Mouse (Mus musculus) CD4-positive, CD25-positive, alpha-beta regulatory T cell, adult 2 months (primary cell): ENCODE results near the gene Osbpl9.

ENCODE experiments used
- DNase-seq: peaks from one replicate; pipeline ENCODE4 v3.0.0-alpha.2; 2012; ENCODE audit warnings: low read depth, low spot score

Osbpl9 gene

DNA sequence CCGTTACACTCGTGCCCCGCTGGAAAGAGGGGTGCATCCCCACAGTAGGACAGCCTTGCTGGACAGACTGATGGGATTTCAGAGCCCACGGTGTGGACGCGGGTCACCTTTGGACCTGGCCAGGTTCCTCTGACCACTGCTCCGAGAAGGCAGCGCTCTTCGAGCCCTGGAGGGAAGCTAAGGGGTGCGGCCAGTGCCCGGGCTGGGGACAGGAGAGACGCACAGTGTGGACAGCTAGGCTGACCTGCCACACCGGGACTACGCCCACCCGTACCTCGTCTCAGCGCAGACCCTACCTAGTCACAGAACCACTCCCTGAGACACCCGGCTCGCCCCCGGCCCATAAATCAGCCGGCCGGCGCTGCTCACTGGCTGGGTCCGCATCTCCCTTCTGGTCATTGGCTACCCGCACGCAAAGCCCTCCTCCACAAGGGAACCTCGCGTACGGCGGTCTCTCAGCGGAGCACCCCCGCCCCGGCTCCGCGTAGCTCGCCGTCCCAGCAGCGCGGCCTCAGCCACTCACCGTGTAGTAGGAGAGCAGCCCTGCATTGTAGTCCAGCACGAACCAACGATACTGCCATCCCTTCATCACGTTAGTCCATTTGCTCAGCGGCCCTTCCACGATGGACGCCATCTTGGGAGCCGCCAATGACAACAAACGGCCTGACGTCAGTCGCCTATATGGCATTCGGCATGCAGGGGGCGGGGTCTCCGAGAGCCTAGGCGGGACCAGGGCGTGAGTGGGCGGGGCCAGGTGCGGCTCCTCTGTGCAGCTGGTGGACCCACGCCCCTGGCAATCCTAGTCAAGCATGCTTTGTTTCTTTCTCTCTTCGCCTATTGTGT, at the start of gene Osbpl9:
Gene Osbpl9 (minus strand): TSS at position 691 of the 843 bp plus-strand sequence.
- peak; percentile 99 for DNase-seq

DNA sequence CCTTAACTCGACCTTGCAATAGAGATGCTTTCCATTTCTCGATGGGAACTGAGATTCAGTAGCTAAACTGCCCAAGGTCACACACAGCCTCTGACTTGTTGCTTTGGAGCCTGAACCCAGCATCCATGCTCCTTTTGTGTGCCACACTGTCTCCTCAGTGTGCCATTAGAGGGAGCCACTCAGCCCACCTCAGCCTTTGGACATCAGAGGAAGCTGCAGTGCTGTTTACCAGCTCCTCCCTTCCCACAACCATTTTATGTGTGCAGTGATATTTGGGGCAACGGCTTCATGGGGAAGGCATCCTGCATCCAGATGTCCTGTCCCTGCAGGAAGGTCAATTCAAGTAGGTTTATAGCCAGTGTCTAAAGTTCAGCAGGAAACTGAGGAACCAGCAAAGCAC, 49.5 kb upstream of the Osbpl9 start:
- DNase-seq = peak; percentile 70

DNA sequence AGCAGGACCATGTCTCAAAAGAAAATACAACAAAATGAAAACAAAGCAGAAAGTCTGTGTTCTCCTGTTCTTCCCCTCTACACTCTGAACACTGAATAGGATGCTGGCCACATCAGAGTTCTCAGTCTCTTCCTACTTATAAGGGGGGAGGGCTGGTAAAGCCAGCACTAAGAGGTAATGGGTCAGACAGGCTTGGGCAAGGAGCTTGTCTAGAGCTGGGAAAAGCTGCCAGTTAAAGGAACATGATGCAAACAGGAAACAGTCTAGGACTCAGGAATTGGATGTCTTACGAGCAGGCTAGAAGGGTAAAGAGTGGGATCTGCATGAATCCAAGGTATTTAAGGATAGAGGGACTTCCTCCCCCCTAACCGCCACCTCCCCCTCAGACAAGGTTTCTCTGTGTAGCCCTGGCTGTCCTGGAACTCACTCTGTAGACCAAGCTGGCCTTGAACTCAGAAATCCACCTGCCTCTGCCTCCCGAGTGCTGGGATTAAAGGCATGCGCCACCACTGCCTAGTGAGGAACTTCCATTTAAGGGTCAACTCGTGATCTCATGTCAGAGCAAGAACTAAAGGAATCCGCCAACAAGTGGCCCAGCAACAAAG, 43.0 kb upstream of the Osbpl9 start:
- no peak for DNase-seq

DNA sequence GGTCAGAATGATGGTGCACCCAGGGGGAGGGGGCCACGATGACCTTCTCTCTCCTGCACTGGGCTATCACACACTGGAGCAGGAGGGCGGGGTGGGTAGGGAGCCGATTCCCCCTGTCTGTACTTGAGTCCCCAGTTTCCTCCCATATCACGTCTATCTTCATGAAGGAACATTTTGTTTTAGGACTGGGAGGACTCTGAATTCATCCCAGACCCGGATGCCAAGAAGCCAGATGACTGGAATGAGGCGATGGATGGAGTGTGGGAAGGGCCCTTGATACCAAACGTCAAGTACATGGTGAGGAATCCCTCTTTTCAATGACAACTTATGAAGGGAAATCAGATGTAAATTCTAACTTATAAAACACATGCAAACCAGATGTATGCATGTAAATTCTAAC, 42.4 kb upstream of the Osbpl9 start:
- no peak for DNase-seq

GRCm38 (mm10) chr4:109241934-109242333, 39.9 kb upstream of the Osbpl9 start:
- no peak for DNase-seq

DNA sequence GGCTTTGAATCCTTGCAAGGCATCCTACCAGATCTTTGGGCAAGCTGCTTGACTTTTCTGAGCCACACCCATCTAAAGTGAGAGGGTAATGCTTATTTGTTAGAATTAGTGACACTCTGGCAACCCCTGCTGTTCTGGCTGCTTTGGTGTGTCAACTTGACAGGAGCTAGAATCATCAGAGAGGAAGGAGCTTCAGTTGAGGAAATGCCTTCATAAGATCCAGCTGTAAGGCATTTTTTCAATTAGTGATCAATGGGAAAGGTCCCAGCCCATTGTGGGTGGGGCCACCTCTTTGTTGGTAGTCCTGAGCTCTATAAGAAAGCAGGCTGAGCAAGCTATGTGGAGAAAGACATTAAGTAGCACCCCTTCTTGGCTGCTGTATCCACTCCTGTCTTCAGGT, 39.1 kb upstream of the Osbpl9 start:
- no peak for DNase-seq

DNA sequence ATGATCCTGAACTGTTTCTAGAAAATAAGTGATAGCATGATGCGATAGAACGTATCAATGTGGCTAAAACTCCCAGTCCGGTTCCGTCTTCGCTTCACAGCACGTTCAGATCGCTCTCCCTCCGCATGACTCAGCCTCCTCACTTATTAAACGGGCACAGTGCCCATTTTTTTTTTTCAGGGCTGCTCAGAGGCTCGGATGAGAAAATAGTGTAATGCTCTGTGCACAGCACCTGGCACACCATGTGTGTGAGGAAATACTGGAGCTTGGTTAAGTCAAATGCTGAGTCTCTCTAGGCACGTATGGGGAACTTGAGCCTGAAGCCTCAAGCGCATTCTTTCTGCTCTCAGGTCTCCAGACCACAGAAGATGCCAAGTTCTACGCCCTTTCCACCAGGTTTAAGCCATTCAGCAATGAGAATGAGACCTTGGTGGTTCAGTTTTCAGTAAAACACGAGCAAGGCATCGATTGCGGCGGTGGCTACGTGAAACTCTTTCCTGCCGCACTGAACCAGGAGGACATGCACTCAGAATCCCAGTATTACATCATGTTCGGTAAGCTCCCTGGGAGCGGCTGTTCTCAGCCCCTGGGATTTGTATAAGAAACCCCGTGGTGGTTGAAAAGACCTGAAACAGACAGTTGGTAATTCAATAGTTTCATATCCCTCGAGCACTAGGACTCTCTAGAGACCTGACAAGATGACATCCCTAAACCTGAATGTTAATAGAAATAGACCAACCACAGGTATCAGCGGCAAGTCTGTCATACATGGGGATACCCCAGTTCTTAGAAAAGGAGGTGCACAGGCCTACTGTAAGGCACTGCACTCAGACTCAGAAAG, 36.6 kb upstream of the Osbpl9 start:
- DNase-seq = no peak

DNA sequence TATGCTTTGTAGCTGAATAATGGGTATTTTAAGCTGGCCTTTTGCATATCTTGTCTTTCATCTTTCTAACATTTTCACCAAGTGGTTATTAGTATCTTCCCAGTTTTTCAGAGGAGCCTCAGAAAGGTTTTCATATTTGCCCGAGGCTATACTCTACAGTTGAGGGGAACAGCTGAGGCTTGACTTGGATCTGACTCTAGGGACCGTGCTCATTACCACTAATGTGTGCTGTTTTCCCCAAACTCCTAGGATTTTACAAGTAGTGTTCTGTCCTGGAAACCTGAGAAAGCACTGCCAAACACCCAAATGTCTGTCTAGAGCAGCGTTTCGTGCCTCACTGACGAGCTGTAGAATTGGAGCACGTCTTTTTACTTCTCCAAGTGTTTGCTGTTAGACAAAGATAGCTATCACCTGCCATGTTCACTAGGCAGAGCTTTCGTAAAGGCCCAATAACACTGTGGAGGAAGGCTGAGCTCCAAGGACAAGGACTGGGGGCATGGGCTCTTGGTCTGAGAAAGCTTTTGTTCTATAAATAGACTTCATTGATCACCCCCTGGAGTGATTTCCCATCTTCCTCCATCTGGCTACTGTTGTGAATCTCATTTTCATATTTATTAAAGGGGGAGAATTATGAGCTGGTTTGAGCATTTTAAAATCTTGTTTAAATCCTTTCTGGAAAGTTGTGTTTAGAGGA, 34.3 kb upstream of the Osbpl9 start:
- no peak for DNase-seq

GRCm38 (mm10) chr4:109234806-109235350, 32.8 kb upstream of the Osbpl9 start:
- no peak for DNase-seq

DNA sequence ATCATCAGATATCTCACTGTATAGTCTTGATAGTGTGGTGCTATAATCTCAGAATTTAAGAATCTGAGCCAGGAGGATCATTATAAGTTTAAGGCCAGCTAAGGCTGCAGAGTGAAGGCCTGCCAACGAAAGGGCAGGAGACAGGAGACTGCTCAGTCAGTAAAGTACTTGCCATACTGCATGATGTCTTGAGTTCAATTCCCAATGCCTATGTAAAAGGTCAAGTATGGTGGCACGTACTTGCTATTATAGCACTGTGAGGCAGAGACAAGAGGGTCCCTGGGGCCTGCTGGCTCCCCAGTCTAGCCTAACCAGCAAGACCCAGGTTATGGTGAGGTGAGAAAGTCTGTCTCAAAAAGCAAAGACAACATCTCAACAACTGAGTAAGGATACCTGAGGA, 32.1 kb upstream of the Osbpl9 start, which contains the start of gene Calr4:
Gene Calr4 (plus strand): TSS at position 301 of the 400 bp plus-strand sequence.
- no peak for DNase-seq

DNA sequence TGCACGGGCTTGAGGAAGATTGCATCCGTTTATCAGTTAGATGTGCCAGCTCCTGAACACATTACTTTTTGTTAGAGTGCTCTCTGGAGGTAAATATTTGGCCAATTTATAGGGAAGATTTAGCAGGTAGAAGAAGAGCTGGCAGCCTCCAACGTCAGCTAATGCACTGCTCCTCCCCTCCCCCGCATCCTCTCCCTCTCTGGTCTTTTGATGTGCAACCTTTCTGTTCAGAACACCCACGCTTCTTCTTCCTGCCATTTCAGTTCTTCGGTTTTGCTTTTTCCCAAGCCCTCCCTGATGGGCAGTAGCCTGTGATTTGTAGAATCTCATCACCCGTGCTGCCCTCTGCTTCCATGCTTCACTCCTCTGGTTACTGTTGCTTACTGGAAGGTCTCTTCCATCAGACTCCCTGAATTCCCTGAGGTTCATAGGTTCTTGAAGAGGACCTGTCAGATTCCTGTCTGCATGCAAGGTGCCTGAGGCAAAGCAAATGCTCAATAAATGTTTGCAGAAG, 27.8 kb upstream of the Osbpl9 start:
- DNase-seq = peak; percentile 72

DNA sequence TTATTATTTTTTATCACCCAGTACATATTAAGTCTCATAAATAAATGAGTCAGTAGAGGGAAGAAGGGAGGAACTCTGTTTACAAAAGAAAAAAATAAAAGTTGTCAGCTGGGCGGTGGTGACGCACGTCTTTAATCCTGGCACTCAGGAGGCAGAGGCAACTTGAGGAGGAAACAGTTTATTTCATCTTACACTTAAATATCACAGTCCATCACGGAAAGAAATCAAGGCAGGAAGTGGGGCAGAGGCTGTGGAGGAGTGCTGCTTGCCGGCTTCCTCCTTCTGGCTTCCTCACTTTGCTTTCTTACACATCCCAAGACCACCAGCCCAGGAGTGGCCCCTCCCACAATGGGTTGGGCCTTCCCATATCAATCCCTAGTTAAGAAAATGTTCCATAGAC, 24.0 kb upstream of the Osbpl9 start:
- peak; percentile 23 for DNase-seq

DNA sequence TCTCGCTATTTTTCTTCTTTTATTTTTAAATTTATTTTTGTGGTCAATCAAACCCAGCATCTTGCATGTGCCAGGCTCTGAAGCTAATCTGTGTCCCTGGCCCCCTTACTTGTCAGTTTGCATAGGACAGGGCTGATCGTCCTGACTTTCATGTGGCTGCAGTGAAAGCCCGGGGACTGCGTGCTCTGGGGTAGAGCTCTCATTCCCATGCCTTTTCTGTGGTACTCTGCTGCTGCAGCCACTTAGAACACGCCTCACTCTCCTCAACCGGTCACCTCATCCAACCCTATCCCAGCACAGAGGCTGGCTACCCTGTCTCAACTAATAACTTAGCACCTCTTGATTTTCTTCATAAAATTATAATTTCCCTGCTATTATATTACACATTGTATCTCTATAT, 23.5 kb upstream of the Osbpl9 start:
- DNase-seq = no peak

DNA sequence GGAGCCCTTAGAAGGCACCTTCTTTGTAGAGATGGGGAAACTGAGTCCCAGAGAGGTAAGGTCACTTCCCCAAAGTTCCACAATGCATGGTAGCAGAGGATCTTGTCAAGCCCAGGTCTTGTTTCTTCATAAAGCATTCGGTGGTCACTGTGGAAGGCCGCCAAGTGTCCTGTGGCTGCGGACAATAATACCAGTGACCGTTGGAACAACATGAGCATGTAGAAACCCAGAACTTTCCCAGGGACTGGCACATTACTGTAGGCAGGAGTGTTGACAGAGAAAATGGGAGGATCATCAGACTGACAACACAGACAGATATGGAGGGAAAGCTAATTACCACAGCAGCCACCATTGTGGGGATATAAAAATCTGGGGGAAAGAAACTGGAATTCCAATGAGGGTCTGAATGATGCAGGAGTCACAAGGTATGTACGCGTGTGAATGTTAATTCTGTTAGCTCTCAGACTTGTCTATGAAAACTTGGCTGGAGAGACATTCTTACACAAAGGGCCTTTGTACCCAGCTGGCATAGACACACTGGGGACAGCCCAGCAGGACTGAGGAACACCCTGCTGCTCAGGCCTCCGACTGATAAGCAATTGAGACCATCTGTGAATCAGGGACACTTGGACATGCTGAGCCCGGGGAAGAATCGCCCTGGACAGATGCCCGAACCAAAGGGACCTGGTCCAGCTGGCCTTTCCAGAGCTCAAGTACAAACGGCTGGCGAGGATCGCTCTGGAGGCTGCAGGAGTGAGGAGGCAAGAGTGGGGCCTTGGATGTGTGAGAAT, 22.9 kb upstream of the Osbpl9 start:
- DNase-seq = no peak

GRCm38 (mm10) chr4:109222001-109222400, 19.9 kb upstream of the Osbpl9 start:
- DNase-seq = no peak

DNA sequence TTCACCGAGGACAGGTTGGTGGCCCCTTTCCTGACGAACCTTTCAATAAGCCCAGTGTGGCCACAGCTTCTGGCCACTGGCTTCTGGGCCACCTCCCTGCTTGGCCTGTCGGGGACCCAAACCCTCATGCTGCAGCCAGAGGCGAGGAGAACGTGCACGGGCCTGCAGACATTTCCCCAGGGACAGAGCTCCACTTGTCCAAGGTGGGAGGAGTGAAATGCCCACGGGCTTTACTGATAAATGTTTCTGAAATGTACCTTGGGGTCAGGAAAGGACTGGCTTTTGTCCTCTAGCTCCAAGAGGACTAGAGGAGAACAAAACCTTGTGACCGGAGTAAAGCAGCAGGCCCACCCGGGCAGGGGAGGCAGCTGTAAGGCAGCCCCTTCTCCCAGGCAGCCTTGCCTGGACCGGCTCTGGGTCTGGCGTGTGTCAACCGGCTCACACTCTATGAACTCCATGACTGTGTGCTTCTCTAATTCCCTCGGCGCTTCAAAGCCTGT, 18.4 kb upstream of the Osbpl9 start:
- DNase-seq = no peak

GRCm38 (mm10) chr4:109218008-109218407, 15.9 kb upstream of the Osbpl9 start:
- no peak for DNase-seq

GRCm38 (mm10) chr4:109213986-109214385, 11.9 kb upstream of the Osbpl9 start:
- DNase-seq = no peak

DNA sequence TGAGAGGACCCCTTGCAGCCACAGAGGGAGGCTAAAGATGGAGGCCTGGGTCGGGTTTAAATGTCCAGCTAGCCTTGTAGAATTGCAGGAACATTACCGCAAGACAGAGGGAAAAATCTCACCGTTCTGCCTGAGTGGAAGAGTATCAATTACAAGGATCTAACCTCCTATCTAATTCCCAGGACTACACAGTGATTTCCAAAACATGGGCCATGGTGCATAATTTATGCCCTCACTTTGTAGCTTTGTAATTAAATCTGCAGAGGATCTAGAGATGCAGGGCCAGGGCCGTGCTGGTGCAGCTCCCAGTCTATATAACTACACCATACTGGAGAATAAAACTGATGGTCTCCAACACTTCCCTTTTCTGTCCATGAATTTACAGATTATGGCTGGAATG, 8.8 kb upstream of the Osbpl9 start:
- DNase-seq = no peak

DNA sequence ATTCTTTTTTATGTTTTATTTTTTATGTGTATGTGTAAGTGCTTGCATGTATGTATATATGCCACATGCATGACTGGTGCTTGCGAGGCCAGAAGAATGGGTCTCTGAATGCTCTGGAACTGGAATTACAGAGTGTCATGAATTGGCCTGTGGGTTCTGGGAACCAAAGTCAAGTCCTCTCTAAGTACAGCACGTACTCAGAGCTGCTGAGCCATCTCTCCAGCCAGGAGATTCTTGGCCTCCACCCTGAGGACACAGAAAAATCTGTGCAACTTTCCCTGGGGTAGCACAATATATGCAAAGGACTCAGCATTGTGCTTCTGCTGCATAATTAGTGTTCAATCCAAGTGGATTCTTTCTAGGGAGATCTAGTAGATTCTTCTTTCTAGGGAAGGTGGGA, 8.2 kb upstream of the Osbpl9 start:
- DNase-seq = no peak
